Mouse (Mus musculus) gastrocnemius, postnatal 14 days (tissue): ENCODE results near the gene Tacc2. TPM values are rescaled to one million over a fixed set of nuclear protein-coding genes. Genes with fewer than 3 reads are reported as not detected.

Experiments used
- DNase-seq: peaks from one replicate; pipeline ENCODE4 v3.0.0; 2021; ENCODE audit warnings: mixed read lengths
- intact Hi-C: fragments of 180-260 bp; cut with DNase I; formaldehyde crosslinking; loops from one replicate; pipeline ENCODE4 v1.15.1; 2025; ENCODE audit warnings: low total_unique reads
- total RNA-seq, 2 experiments: library from RNA; stranded (reverse); gene quantifications; 2 replicates each; pipeline ENCODE4 v1.2.3; 2021

Gene Tacc2
- total RNA-seq, 2 experiments from 2014 or later, result 227 to 381 TPM

GRCm38 (mm10) chr7:130670358-130670757 is 93.1 kb downstream of the Tacc2 start:
- intact Hi-C loops, result loop anchor here (10.0 kb wide), 1 partner anchor 84 kb away; no protein-coding TSS in a partner anchor
- DNase-seq, result no peak

- peak; percentile 81 for DNase-seq
- intact Hi-C loops, result loop anchor here (10.0 kb wide), 1 partner anchor 84 kb away; no protein-coding TSS in a partner anchor
These were observed 94.1 kb downstream of the Tacc2 start for GRCm38 (mm10) chr7:130671301-130671700.

- intact Hi-C loops, result loop anchor here (10.0 kb wide), 1 partner anchor 81 kb away; no protein-coding TSS in a partner anchor
- peak; percentile 43 for DNase-seq
These were observed 96.2 kb downstream of the Tacc2 start for GRCm38 (mm10) chr7:130673169-130674033.

- DNase-seq, result no peak
- intact Hi-C loops, result loop anchor here (10.0 kb wide), 1 partner anchor 80 kb away; no protein-coding TSS in a partner anchor
These were observed 97.3 kb downstream of the Tacc2 start for GRCm38 (mm10) chr7:130674526-130674925.

GRCm38 (mm10) chr7:130676885-130677540 is 99.8 kb downstream of the Tacc2 start:
- intact Hi-C loops, result loop anchor here (10.0 kb wide), 1 partner anchor 78 kb away; no protein-coding TSS in a partner anchor
- no peak for DNase-seq

- intact Hi-C loops, result loop anchor here (10.0 kb wide), 1 partner anchor 77 kb away; no protein-coding TSS in a partner anchor
- peak; percentile 42 for DNase-seq
These were observed 100.5 kb downstream of the Tacc2 start for GRCm38 (mm10) chr7:130677541-130678274.

- peak; percentile 49 for DNase-seq
- intact Hi-C loops, result loop anchor here (10.0 kb wide), 1 partner anchor 76 kb away; no protein-coding TSS in a partner anchor
These were observed 101.2 kb downstream of the Tacc2 start for GRCm38 (mm10) chr7:130678414-130678813.

GRCm38 (mm10) chr7:130681798-130682197 is 104.6 kb downstream of the Tacc2 start:
- intact Hi-C loops, result no loop called here
- peak; percentile 73 for DNase-seq

GRCm38 (mm10) chr7:130688601-130689000 is 111.4 kb downstream of the Tacc2 start:
- intact Hi-C loops, result no loop called here
- no peak for DNase-seq

GRCm38 (mm10) chr7:130690869-130691268 is 113.6 kb downstream of the Tacc2 start:
- intact Hi-C loops, result no loop called here
- DNase-seq, result no peak

- no peak for DNase-seq
- intact Hi-C loops, result no loop called here
These were observed 114.7 kb downstream of the Tacc2 start for GRCm38 (mm10) chr7:130691931-130692330.

GRCm38 (mm10) chr7:130692392-130692942 is 115.2 kb downstream of the Tacc2 start:
- intact Hi-C loops, result no loop called here
- DNase-seq, result peak; percentile 69

GRCm38 (mm10) chr7:130692943-130693799 is 115.9 kb downstream of the Tacc2 start:
- intact Hi-C loops, result no loop called here
- DNase-seq, result no peak

- no peak for DNase-seq
- intact Hi-C loops, result no loop called here
These were observed 116.6 kb downstream of the Tacc2 start for GRCm38 (mm10) chr7:130693800-130694193.

- DNase-seq, result no peak
- intact Hi-C loops, result no loop called here
These were observed 118.6 kb downstream of the Tacc2 start for GRCm38 (mm10) chr7:130695669-130696338.

- intact Hi-C loops, result no loop called here
- peak; percentile 39 for DNase-seq
These were observed 119.4 kb downstream of the Tacc2 start for GRCm38 (mm10) chr7:130696347-130697234.

GRCm38 (mm10) chr7:130698480-130698879 is 121.2 kb downstream of the Tacc2 start:
- intact Hi-C loops, result no loop called here
- DNase-seq, result no peak
